Mouse (Mus musculus) G1E (cell line): Measurements from ENCODE around the gene Gm49368.
"Not testable (repeated sequence)": the region's sequence is repeated elsewhere in the genome, so short reads cannot be mapped to it uniquely, and the experiment has no call there.

Source experiments
- CTCF ChIP-seq: IDR thresholded peaks from 2 replicates; pipeline ENCODE4 v1.5.1; 2012; ENCODE audit warnings: low read depth, low read length, inconsistent platforms, mixed read lengths
- GATA1 ChIP-seq: IDR thresholded peaks from 2 replicates; pipeline ENCODE4 v1.6.1; 2012; ENCODE audit warnings: borderline replicate concordance, low read length, inconsistent platforms, mixed read lengths

DNA sequence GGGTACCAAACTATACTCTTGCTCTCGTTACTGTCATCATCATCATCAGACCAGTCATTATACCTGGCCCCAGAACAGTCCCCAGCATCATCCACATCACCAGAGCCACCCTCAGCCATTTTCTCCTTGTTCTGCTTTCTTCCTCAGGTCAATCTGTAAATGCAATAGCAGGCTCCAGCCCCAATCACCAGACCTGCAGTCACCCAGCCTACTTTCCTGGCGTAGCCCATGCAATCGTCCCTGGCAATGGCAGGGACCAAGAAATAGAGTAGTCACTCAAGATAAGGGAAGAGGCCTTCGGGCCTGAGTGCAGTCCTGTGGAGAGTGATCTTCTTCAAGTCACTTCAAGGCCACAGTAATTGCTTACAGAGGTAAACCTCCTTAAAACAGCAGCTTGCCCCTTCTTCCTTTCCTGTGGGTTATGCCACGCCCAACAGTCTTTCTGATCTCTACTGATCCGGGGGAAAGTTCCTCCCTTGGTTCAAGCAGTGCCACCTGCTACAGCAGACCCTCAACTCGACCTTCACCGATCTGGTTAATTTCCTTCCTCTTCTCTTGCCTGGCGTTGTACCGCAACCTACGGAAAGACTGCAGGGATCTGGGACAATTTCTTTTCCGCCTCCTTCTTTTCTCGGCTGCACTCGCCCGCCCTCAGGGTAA lies 20.2 kb upstream of the Gm49368 start:
- not testable (repeated sequence) for TF ChIP-seq GATA1, CTCF
